Comparison of ENCODE assay signal across 11 mouse cellular contexts in the genomic region with DNA sequence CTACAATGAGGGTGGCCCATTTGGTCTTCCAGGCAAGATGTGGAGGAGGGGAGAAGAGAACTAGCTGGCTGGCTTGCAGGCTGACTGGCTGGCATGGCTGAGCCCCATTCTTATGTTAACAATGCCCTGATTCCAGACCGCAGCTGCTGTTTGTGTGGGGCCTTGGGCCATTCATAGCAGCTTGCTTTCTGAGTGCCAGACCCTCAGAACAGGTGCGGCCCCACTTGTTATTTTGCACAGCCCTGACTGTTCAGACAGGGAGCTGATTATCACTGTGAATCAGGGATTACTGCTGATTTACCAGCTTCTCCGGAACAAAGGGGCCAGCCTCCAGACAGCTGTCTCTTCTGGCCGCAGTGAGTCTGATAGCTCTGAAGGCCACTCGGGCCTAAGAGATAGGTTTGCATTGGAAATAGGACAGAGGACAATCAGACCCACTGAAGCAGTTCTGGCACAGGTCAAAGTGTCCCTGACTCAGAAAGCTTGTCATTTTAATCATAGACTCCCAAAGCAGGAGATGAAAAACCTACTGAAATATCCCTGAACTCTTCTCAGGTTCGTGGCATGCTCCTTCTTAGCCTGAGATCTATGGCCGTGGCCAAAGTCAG. TPM values are rescaled to one million over a fixed set of nuclear protein-coding genes. Genes with fewer than 3 reads are reported as not detected.
DNase-seq lines count a peak whose midpoint lies in the region; ATAC-seq and TF ChIP-seq lines count a peak whose summit lies in the region.
"Had no signal": no experiment of that assay in that cellular context is flagged by ENCODE, and none has a peak within 500 bp of the region (broad histone marks: within the 10 kb centered on the region; RNA-seq: fewer than 3 reads in every experiment).

No protein-coding gene starts in this region.

- no peak overlapping the region for H3K4me2 ChIP-seq in hindbrain, postnatal 0 days (ENCODE audit: low read depth, low read length)
- no peak overlapping the region for H3K4me2 ChIP-seq in stomach, postnatal 0 days (replicated peaks; ENCODE audit: low read depth)

- intact Hi-C loops in left cerebral cortex, postnatal 4 days (cut with DNase I) = no loop called here

- no peak for TF ChIP-seq EP300 in stomach, postnatal 0 days (optimal IDR thresholded peaks at IDR 0.05)

- no peaks in the 10 kb centered on the region for H3K9me3 ChIP-seq in hindbrain, postnatal 0 days (ENCODE audit: low read length)
- H3K9me3 ChIP-seq in stomach, postnatal 0 days (ENCODE audit: control insufficient read depth, low read length) = no peaks in the 10 kb centered on the region
- H3K9me3 ChIP-seq: G1E had no signal

- H3K4me1 ChIP-seq in hindbrain, postnatal 0 days (ENCODE audit: insufficient read depth, low read length) = no peaks in the 10 kb centered on the region
- H3K4me1 ChIP-seq in stomach, postnatal 0 days (replicated peaks; ENCODE audit: control insufficient read depth, insufficient read depth) = no peaks in the 10 kb centered on the region

- no peak overlapping the region for H3K4me3 ChIP-seq in hindbrain, postnatal 0 days (ENCODE audit: low read length)
- H3K4me3 ChIP-seq in stomach, postnatal 0 days (ENCODE audit: low read depth, low read length) = no peak overlapping the region

- no peak overlapping the region for H3K27ac ChIP-seq in hindbrain, postnatal 0 days
- no peak overlapping the region for H3K27ac ChIP-seq in stomach, postnatal 0 days (replicated peaks)
- H3K27ac ChIP-seq: liver, embryonic 14.5 days had no signal

- H3K9ac ChIP-seq in hindbrain, postnatal 0 days (replicated peaks; ENCODE audit: low read length) = no peak overlapping the region
- no peak overlapping the region for H3K9ac ChIP-seq in stomach, postnatal 0 days (ENCODE audit: low read length)
- H3K9ac ChIP-seq: liver, embryonic 14.5 days had no signal

- no peaks in the 10 kb centered on the region for H3K36me3 ChIP-seq in hindbrain, postnatal 0 days (ENCODE audit: insufficient read depth, low read length)
- H3K36me3 ChIP-seq in stomach, postnatal 0 days (ENCODE audit: control insufficient read depth, insufficient read depth, low read length) = no peaks in the 10 kb centered on the region
- H3K36me3 ChIP-seq: G1E had no signal

- ATAC-seq in hindbrain, postnatal 0 days = peak; percentile 89
- ATAC-seq in stomach, postnatal 0 days (ENCODE audit: low FRiP score, low TSS enrichment) = no peak

- WGBS in hindbrain, postnatal 0 days = 44% methylated on average over 7 of the region's 7 CpGs
- WGBS in stomach, postnatal 0 days = 44% methylated on average over 7 of the region's 7 CpGs

- peak; percentile 54 for DNase-seq in left cerebral cortex, postnatal 4 days
- DNase-seq in left cerebral cortex, adult 11 months (ENCODE audit: low spot score) = no peak
- DNase-seq in embryo, embryonic 9.5 days (ENCODE audit: extremely low spot score) = peak; percentile 12
- peak; percentile 44 for DNase-seq in hindbrain, postnatal 0 days (ENCODE audit: low spot score)
- DNase-seq in retina, embryonic 14.5 days (ENCODE audit: low spot score) = peak; percentile 75
- no peak for DNase-seq in kidney, postnatal 36 days
- no peak for DNase-seq in stomach, postnatal 0 days (ENCODE audit: low spot score)
- no peak for DNase-seq in cerebellum, postnatal 25 days

- no peaks in the 10 kb centered on the region for H3K27me3 ChIP-seq in hindbrain, postnatal 0 days (ENCODE audit: insufficient read depth, low read length)
- no peaks in the 10 kb centered on the region for H3K27me3 ChIP-seq in stomach, postnatal 0 days (ENCODE audit: control insufficient read depth, insufficient read depth, low read length)

- no peak for TF ChIP-seq CTCF in hindbrain, postnatal 0 days (IDR thresholded peaks at IDR 0.05; ENCODE audit: low read depth)
- no peak for TF ChIP-seq CTCF in stomach, postnatal 0 days (IDR thresholded peaks at IDR 0.05; ENCODE audit: low read depth)

RNA-seq across cellular contexts. Expression of gene Pak3, which starts 24.9 kb away (rescaled TPM):
- total RNA-seq in left cerebral cortex, postnatal 4 days (2021) = 100 to 1,000 TPM; 192 to 208 TPM
- total RNA-seq in hindbrain, postnatal 0 days (2014; rRNA removed) = 188 and 195 TPM in 2 replicates
- polyA plus RNA-seq in hindbrain, postnatal 0 days (2015; fragmentation: Nextera tagmentation; extraction: Ambion mirVana) = 207 and 224 TPM in 2 replicates
- polyA plus RNA-seq in stomach, postnatal 0 days (2015; fragmentation: Nextera tagmentation; extraction: Ambion mirVana) = 2.0 TPM in 2 replicates
- total RNA-seq: hematopoietic stem cell, adult 5-6 weeks had no signal
- polyA plus RNA-seq: G1E had no signal

Comparison
In these comparisons a context has a peak if more than half of its experiments do, and no peak if none do; other contexts are left out.
1. DNase-seq: peak in left cerebral cortex, postnatal 4 days (single experiment), embryo, embryonic 9.5 days (single experiment), hindbrain, postnatal 0 days (single experiment) and retina, embryonic 14.5 days (single experiment); none in left cerebral cortex, adult 11 months (single experiment), kidney, postnatal 36 days (0 of 2), stomach, postnatal 0 days (single experiment) and cerebellum, postnatal 25 days (0 of 2).